Mouse (Mus musculus) lung, postnatal 0 days (tissue): ENCODE data around the gene Trim41. TPM values are rescaled to one million over a fixed set of nuclear protein-coding genes. Genes with fewer than 3 reads are reported as not detected.

Source experiments
- ATAC-seq: fragments of 200-750 bp; cut with Nextera tagmentation; 2 replicates; pipeline ENCODE4 v1.8.0; 2017; ENCODE audit warnings: moderate library complexity
- DNase-seq: peaks from one replicate; pipeline ENCODE4 v3.0.0-alpha.2; 2016; ENCODE audit warnings: low spot score
- H3K27ac ChIP-seq: fragments of 300-500 bp; sonication (generic); 2 replicates; pipeline ENCODE4 v1.5.1; 2014; ENCODE audit warnings: antibody characterized with exemption, mild to moderate bottlenecking, low read length, mixed read lengths
- H3K27me3 ChIP-seq: fragments of 300-500 bp; sonication (generic); replicated peaks from 2 replicates; pipeline ENCODE4 v1.6.1; 2014; ENCODE audit warnings: low read length, mixed read lengths; ENCODE audit not compliant: insufficient read depth
- H3K36me3 ChIP-seq: fragments of 300-500 bp; sonication (generic); 2 replicates; pipeline ENCODE4 v1.6.1; 2014; ENCODE audit warnings: low read length, mixed read lengths; ENCODE audit not compliant: insufficient read depth
- H3K4me1 ChIP-seq: fragments of 300-500 bp; sonication (generic); 2 replicates; pipeline ENCODE4 v1.6.1; 2014; ENCODE audit warnings: antibody characterized with exemption, low read depth, low read length, mixed read lengths; ENCODE audit not compliant: insufficient read depth
- H3K4me2 ChIP-seq: fragments of 300-500 bp; sonication (generic); replicated peaks from 2 replicates; pipeline ENCODE4 v1.6.1; 2014; ENCODE audit warnings: low read depth, mild to moderate bottlenecking, low read length, moderate library complexity, mixed read lengths
- H3K4me3 ChIP-seq: fragments of 300-500 bp; sonication (generic); 2 replicates; pipeline ENCODE4 v1.5.1; 2014; ENCODE audit warnings: low read depth, low read length
- H3K9ac ChIP-seq: fragments of 300-500 bp; sonication (generic); replicated peaks from 2 replicates; pipeline ENCODE4 v1.6.1; 2014; ENCODE audit warnings: low read depth, mild to moderate bottlenecking
- H3K9me3 ChIP-seq: fragments of 300-500 bp; sonication (generic); 2 replicates; pipeline ENCODE4 v1.6.1; 2016; ENCODE audit warnings: low read length, mixed read lengths
- CTCF ChIP-seq: IDR thresholded peaks from 2 replicates; pipeline ENCODE4 v1.5.1; 2016; ENCODE audit warnings: antibody characterized with exemption, mild to moderate bottlenecking
- EP300 ChIP-seq: IDR thresholded peaks from 2 replicates; pipeline ENCODE4 v1.6.1; 2016; ENCODE audit warnings: antibody characterized with exemption, mild to moderate bottlenecking, control low read depth
- WGBS: fragments of 180-500 bp; shearing (Covaris S2); extraction: QIAGEN DNeasy Blood & Tissue Kit; methylation state at CpG from one replicate; pipeline ENCODE4 v1.1.7; 2014; 5-methylcytosine and 5-hydroxymethylcytosine counted together
- polyA plus RNA-seq: library from polyadenylated mRNA; unstranded; fragments of >200 nt; fragmentation: Nextera tagmentation; extraction: Ambion mirVana; gene quantifications from 2 replicates; pipeline ENCODE4 v1.2.1, GENCODE M21; 2015

Trim41 gene
- polyA plus RNA-seq, 1 experiment from 2014 or later = 4.3 TPM

GRCm38 (mm10) chr11:48810142-48810541 lies 7.0 kb downstream of the Trim41 start:
- WGBS = 66% methylated on average over 2 of the region's 2 CpGs
- Histone ChIP-seq H3K4me3 (no peak overlapping the region), H3K27me3 (no peaks in the 10 kb centered on the region), H3K4me1 (0 out of 2 replicates have a peak, but pooled peaks cover 3% of the 10 kb centered on the region), H3K27ac (no peak overlapping the region), H3K9ac (no peak overlapping the region), H3K36me3 (peaks cover 30% of the 10 kb centered on the region), H3K9me3 (no peaks in the 10 kb centered on the region), H3K4me2 (no peak overlapping the region)
- no peak for DNase-seq
- TF ChIP-seq EP300 (no peak), CTCF (no peak)
- no peak for ATAC-seq

DNA sequence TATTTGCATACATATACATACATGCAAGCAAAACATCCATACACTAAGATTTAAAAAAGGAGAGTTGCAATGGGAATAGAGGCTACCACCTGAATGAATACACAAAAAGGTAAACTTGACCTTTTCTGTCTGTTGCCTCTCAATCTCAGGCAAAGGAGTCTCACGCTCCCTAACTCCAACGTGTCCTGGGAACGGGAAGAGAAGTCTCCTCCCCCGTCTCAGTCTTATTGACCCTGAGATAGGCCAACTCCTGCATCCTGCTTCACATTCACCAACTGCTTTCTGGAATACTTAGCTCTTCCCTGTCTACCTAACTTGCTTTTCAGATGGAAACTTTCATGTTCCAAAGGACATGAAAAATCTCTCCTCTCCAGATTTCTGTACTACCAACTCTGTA lies 7.7 kb downstream of the Trim41 start:
- H3K4me2 ChIP-seq = no peak overlapping the region
- ATAC-seq (no peak), DNase-seq (no peak)
- WGBS = 45% methylated on average over 4 of the region's 4 CpGs
- H3K27me3 ChIP-seq = no peaks in the 10 kb centered on the region
- H3K9ac ChIP-seq = no peak overlapping the region
- no peak overlapping the region for H3K27ac ChIP-seq
- H3K4me3 ChIP-seq = no peak overlapping the region
- TF ChIP-seq EP300 = no peak
- no peak for TF ChIP-seq CTCF
- no peaks in the 10 kb centered on the region for H3K9me3 ChIP-seq
- H3K36me3 ChIP-seq = peaks cover 37% of the 10 kb centered on the region
- H3K4me1 ChIP-seq = no peaks in the 10 kb centered on the region

DNA sequence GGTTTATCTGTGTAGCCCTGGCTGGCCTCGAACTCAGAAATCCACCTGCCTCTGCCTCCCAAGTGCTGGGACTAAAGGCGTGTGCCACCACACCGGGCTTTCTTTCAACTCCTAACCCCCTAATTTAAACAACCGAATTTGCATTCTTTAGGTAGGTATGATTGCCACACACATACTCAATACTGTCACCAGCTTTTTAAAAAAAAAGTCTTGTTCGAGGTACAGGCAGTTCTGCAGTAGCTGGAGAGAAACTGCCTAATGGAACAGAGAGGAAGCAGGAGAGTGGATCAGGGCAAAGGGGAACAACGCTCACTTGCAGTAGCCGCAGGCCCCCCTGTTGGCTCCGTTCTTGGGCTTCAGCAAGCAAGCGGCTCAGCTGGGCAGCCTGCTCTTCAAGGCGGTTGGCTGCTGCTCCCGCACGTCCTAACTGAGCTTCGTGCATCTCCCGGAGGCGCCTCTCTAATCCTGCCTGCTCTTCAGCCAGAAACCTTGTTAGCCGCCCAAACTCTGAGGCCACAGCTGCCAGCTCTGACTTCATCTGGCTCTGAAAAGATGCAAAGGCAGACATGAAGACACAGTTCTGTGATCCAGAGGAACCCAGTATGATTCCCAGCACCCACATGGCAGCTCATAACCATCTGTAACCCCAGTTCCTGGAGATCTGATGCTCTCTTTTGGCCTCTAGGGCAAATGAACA lies 8.3 kb downstream of the Trim41 start:
- no peak overlapping the region for H3K9ac ChIP-seq
- ATAC-seq (0 out of 2 replicates have a peak, but pooled peaks have one; percentile 12), DNase-seq (no peak)
- H3K4me1 ChIP-seq = no peaks in the 10 kb centered on the region
- no peak overlapping the region for H3K27ac ChIP-seq
- TF ChIP-seq CTCF = no peak
- TF ChIP-seq EP300 = no peak
- 60% methylated on average over 16 of the region's 16 CpGs for WGBS
- H3K36me3 ChIP-seq = peaks cover 43% of the 10 kb centered on the region
- H3K27me3 ChIP-seq = no peaks in the 10 kb centered on the region
- no peaks in the 10 kb centered on the region for H3K9me3 ChIP-seq
- no peak overlapping the region for H3K4me3 ChIP-seq
- H3K4me2 ChIP-seq = no peak overlapping the region

GRCm38 (mm10) chr11:48808304-48808646 lies 8.9 kb downstream of the Trim41 start:
- Histone ChIP-seq H3K4me1 (no peaks in the 10 kb centered on the region), H3K9me3 (no peaks in the 10 kb centered on the region), H3K4me3 (no peak overlapping the region), H3K27ac (no peak overlapping the region), H3K4me2 (no peak overlapping the region), H3K27me3 (no peaks in the 10 kb centered on the region), H3K9ac (no peak overlapping the region), H3K36me3 (peaks cover 48% of the 10 kb centered on the region)
- ATAC-seq = no peak
- TF ChIP-seq CTCF (no peak), EP300 (no peak)
- DNase-seq = no peak

DNA sequence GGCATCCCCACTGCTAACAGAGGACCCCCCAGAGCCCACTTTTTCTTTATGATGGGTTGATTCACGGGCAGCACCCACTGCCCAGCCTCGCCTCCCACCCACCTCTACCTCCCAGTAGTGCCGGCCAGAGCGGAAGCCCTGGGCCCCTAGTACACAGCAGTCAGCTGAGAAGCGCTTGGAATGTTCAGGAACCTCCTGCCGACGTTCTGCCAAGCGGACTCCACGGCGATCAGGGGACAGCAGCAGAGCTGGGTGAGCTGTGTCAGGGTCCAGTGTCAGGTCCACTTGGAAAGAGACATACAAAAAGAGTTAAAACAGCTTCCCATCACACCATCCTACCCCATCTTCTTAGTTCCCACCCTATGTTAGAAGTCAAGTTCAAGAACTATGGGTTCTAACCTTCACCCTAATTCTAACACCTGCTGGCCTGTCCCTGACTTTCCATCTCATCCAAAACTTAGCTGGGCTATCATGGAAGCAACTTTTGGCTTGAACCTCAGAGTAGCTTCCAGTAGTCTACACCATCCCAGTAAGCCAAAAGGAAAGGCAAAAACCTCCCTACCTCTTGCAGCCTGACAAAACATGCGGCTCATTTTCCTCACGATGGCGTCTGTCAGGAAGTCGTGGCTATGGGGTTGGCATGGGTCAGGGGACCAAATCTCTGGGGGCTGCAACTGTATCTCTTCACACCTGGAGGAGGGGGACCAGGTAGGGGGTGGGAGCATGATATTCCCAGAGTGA lies 9.4 kb downstream of the Trim41 start:
- ATAC-seq = no peak
- TF ChIP-seq EP300 = no peak
- no peak for TF ChIP-seq CTCF
- no peak overlapping the region for H3K27ac ChIP-seq

DNA sequence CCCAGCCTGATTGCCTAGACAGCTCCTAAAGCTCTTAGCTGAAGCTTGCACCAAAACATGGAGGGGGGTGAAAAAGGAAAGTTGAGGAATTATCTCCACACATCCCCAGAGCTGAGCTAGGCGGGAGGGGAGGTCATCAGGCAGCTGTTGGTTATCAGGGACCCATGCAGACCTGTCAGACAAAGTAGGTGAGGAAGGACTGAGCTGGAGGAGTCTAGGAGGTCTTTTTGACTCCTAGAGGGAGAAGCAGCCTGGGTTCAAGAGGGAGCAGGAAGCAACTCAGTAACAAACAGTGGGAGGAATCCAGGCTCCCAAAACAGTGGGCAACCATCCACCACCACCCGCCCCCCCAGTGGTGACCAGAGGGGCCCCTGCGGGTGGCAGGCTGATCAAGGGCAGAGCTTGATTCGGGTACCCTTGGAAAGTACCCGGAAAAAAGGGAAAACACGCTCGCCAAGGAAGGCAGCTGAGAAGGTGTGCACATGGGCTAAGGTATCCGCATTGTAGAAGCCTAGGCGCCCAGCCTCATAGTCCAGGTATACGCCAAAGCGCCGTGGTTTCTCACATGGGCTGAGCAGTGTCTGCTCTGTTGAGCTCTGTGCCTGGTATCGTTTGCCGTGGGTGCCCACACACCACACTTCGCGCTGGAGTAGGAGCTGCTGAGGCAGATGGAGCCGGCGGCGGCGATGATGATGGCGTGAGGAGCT lies 10.1 kb downstream of the Trim41 start:
- ATAC-seq = no peak
- Histone ChIP-seq H3K27ac (no peak overlapping the region), H3K27me3 (no peaks in the 10 kb centered on the region), H3K36me3 (peaks cover 54% of the 10 kb centered on the region), H3K9ac (no peak overlapping the region), H3K9me3 (no peaks in the 10 kb centered on the region), H3K4me2 (no peak overlapping the region), H3K4me1 (no peaks in the 10 kb centered on the region), H3K4me3 (no peak overlapping the region)
- DNase-seq = no peak
- TF ChIP-seq CTCF = no peak
- no peak for TF ChIP-seq EP300
- 56% methylated on average over 21 of the region's 21 CpGs for WGBS

More for the DNA sequence above, 9.4 kb downstream of the Trim41 start:
- no peaks in the 10 kb centered on the region for H3K27me3 ChIP-seq
- H3K36me3 ChIP-seq = peaks cover 53% of the 10 kb centered on the region
- 47% methylated on average over 14 of the region's 14 CpGs for WGBS
- no peaks in the 10 kb centered on the region for H3K9me3 ChIP-seq
- DNase-seq = no peak
- no peaks in the 10 kb centered on the region for H3K4me1 ChIP-seq
- no peak overlapping the region for H3K9ac ChIP-seq
- no peak overlapping the region for H3K4me2 ChIP-seq
- H3K4me3 ChIP-seq = no peak overlapping the region
